ENCODE assay signal across 12 mouse cellular contexts in genomic region chr15:77811099-77811760, GRCm38 (mm10). TPM values are rescaled to one million over a fixed set of nuclear protein-coding genes. Genes with fewer than 3 reads are reported as not detected.
DNase-seq lines count a peak whose midpoint lies in the region; ATAC-seq and TF ChIP-seq lines count a peak whose summit lies in the region.
"Had no signal": no experiment of that assay in that cellular context is flagged by ENCODE, and none has a peak within 500 bp of the region (broad histone marks: within the 10 kb centered on the region; RNA-seq: fewer than 3 reads in every experiment).

No protein-coding gene starts in this region.

- no peaks in the 10 kb centered on the region for H3K27me3 ChIP-seq in cerebellum, adult 2 months (ENCODE audit: control insufficient read depth, insufficient read depth, low read length)
- H3K27me3 ChIP-seq in hindbrain, embryonic 10.5 days (ENCODE audit: insufficient read depth, poor library complexity, severe bottlenecking): no peaks in the 10 kb centered on the region
- H3K27me3 ChIP-seq in hindbrain, embryonic 16.5 days (replicated peaks; ENCODE audit: control insufficient read depth, insufficient read depth, low read length): no peaks in the 10 kb centered on the region
- no peaks in the 10 kb centered on the region for H3K27me3 ChIP-seq in spleen, adult 2 months (ENCODE audit: control insufficient read depth, insufficient read depth, low read length)
- H3K27me3 ChIP-seq: liver, embryonic 15.5 days had no signal

- H3K36me3 ChIP-seq in hindbrain, embryonic 10.5 days: peaks cover 62% of the 10 kb centered on the region
- H3K36me3 ChIP-seq in hindbrain, embryonic 16.5 days (ENCODE audit: control insufficient read depth, insufficient read depth, low read length): peaks cover 10% of the 10 kb centered on the region
- H3K36me3 ChIP-seq in spleen, adult 2 months (ENCODE audit: control insufficient read depth, insufficient read depth, low read length): peaks cover 53% of the 10 kb centered on the region

- no peak overlapping the region for H3K9ac ChIP-seq in hindbrain, embryonic 16.5 days (ENCODE audit: low read depth, low read length)
- H3K9ac ChIP-seq: liver, embryonic 15.5 days had no signal

- H3K4me1 ChIP-seq in cerebellum, adult 2 months (ENCODE audit: control insufficient read depth, insufficient read depth, low read length): peaks cover 65% of the 10 kb centered on the region
- H3K4me1 ChIP-seq in hindbrain, embryonic 10.5 days (replicated peaks): peaks cover 51% of the 10 kb centered on the region
- peaks cover 25% of the 10 kb centered on the region for H3K4me1 ChIP-seq in hindbrain, embryonic 16.5 days (ENCODE audit: control insufficient read depth, insufficient read depth, low read depth, low read length)
- peaks cover 29% of the 10 kb centered on the region for H3K4me1 ChIP-seq in spleen, adult 2 months (ENCODE audit: control insufficient read depth, insufficient read depth, insufficient read length)

- no peak overlapping the region for H3K4me2 ChIP-seq in hindbrain, embryonic 16.5 days (ENCODE audit: low read length)
- H3K4me2 ChIP-seq: liver, embryonic 15.5 days had no signal

- WGBS in cerebellum, adult 2 months: 37% methylated on average over 11 of the region's 11 CpGs
- 80% methylated on average over 11 of the region's 11 CpGs for WGBS in hindbrain, embryonic 10.5 days
- 53% methylated on average over 11 of the region's 11 CpGs for WGBS in hindbrain, embryonic 16.5 days
- WGBS in spleen, adult 2 months: 52% methylated on average over 11 of the region's 11 CpGs

- no peak for TF ChIP-seq POLR2A in cerebellum, adult 2 months (IDR thresholded peaks at IDR 0.05; ENCODE audit: borderline replicate concordance, insufficient read depth, low read length)
- TF ChIP-seq POLR2A in spleen, adult 2 months (IDR thresholded peaks at IDR 0.05; ENCODE audit: low read depth, low read length): no peak

- DNase-seq in cerebellum, adult 2 months: no peak
- DNase-seq in cerebellum, adult 11 months: no peak
- no peak for DNase-seq in hindbrain, embryonic 10.5 days (ENCODE audit: low spot score)
- no peak for DNase-seq in spleen, adult 2 months (ENCODE audit: low read depth in 1 of 2, low spot score in 2 of 2)
- no peak for DNase-seq in spleen, postnatal 36 days (ENCODE audit: low spot score in 2 of 2)
- DNase-seq in ovary, postnatal 36 days (ENCODE audit: low spot score): no peak
- DNase-seq in MN1 (ENCODE audit: low spot score): no peak
- DNase-seq: kidney, adult 18-20 months; lung, postnatal 36 days had no signal

- no peak for ATAC-seq in hindbrain, embryonic 16.5 days

- H3K4me3 ChIP-seq in cerebellum, adult 2 months (replicated peaks; ENCODE audit: insufficient read depth, low read depth, low read length): no peak overlapping the region
- no peak overlapping the region for H3K4me3 ChIP-seq in hindbrain, embryonic 10.5 days
- no peak overlapping the region for H3K4me3 ChIP-seq in hindbrain, embryonic 16.5 days (ENCODE audit: low read length)
- H3K4me3 ChIP-seq in spleen, adult 2 months (ENCODE audit: extremely low read depth, insufficient read depth, insufficient read length): no peak overlapping the region
- H3K4me3 ChIP-seq: liver, embryonic 15.5 days had no signal

- H3K27ac ChIP-seq in cerebellum, adult 2 months (ENCODE audit: insufficient read depth, low read length): peak overlapping the region; percentile 43
- peak overlapping the region; percentile 77 for H3K27ac ChIP-seq in hindbrain, embryonic 10.5 days
- no peak overlapping the region for H3K27ac ChIP-seq in hindbrain, embryonic 16.5 days (ENCODE audit: low read depth, low read length)
- H3K27ac ChIP-seq in spleen, adult 2 months (ENCODE audit: insufficient read depth, low read length): peak overlapping the region; percentile 44
- H3K27ac ChIP-seq: liver, embryonic 15.5 days had no signal

- H3K9me3 ChIP-seq in hindbrain, embryonic 10.5 days: no peaks in the 10 kb centered on the region
- no peaks in the 10 kb centered on the region for H3K9me3 ChIP-seq in hindbrain, embryonic 16.5 days (ENCODE audit: control insufficient read depth, low read length)
- H3K9me3 ChIP-seq: G1E; liver, embryonic 15.5 days had no signal

- TF ChIP-seq CTCF in cerebellum, adult 2 months (IDR thresholded peaks at IDR 0.05; ENCODE audit: borderline replicate concordance, insufficient read depth, low read depth, low read length): no peak
- TF ChIP-seq CTCF in spleen, adult 2 months (IDR thresholded peaks at IDR 0.05; ENCODE audit: extremely low read depth, insufficient read depth, insufficient read length, insufficient replicate concordance): no peak

RNA-seq across cellular contexts. Expression of gene Myh9, which starts 30.7 kb away (rescaled TPM):
- 44.2 and 45.2 TPM in 2 replicates for polyA plus RNA-seq in cerebellum, adult 2 months (2012; rRNA removed)
- polyA plus RNA-seq in hindbrain, embryonic 10.5 days (2016; fragmentation: Nextera tagmentation; extraction: Ambion mirVana): 32.7 and 38.4 TPM in 2 replicates
- polyA plus RNA-seq in hindbrain, embryonic 16.5 days (2015; fragmentation: Nextera tagmentation; extraction: Ambion mirVana): 8.4 and 11.8 TPM in 2 replicates
- 138 and 142 TPM in 2 replicates for polyA plus RNA-seq in spleen, adult 2 months (2012; rRNA removed)

RNA-seq across cellular contexts. Expression of gene Apol8, which starts 54.4 kb away (rescaled TPM):
- 6.9 and 8.2 TPM in 2 replicates for polyA plus RNA-seq in cerebellum, adult 2 months (2012; rRNA removed)
- 0.14 and 0.20 TPM in 2 replicates for polyA plus RNA-seq in hindbrain, embryonic 10.5 days (2016; fragmentation: Nextera tagmentation; extraction: Ambion mirVana)
- polyA plus RNA-seq in hindbrain, embryonic 16.5 days (2015; fragmentation: Nextera tagmentation; extraction: Ambion mirVana): 0.14 and 0.35 TPM in 2 replicates
- polyA plus RNA-seq in spleen, adult 2 months (2012; rRNA removed): 4.3 and 5.9 TPM in 2 replicates
- polyA plus RNA-seq: G1E had no signal
